Mouse (Mus musculus) MEL (cell line): Measurements from ENCODE around the gene Ndufa11.

ENCODE experiments used
- BHLHE40 ChIP-seq: IDR thresholded peaks from 2 replicates; pipeline ENCODE4 v1.6.1; 2012; ENCODE audit warnings: low read depth, mild to moderate bottlenecking, inconsistent platforms, low read length, improper control_type of control experiment, borderline replicate concordance
- CTCF ChIP-seq, 3 experiments: IDR thresholded peaks in 2 of 3; conservative IDR thresholded peaks in 1 of 3; 2 replicates each; pipeline ENCODE4 v1.5.1; 2011 to 2012; ENCODE audit warnings: low read length in 3 of 3, low read depth in 2 of 3, mild to moderate bottlenecking in 2 of 3, improper control_type of control experiment in 1 of 3, inconsistent platforms in 1 of 3, mixed read lengths in 1 of 3, moderate library complexity in 1 of 3; ENCODE audit not compliant: control insufficient read depth in 1 of 3, insufficient read depth in 1 of 3, poor library complexity in 1 of 3, severe bottlenecking in 1 of 3
- E2F4 ChIP-seq: IDR thresholded peaks from 2 replicates; pipeline ENCODE4 v1.6.1; 2011; ENCODE audit warnings: low read depth, low read length, improper control_type of control experiment, borderline replicate concordance
- ELF1 ChIP-seq: IDR thresholded peaks from 2 replicates; pipeline ENCODE4 v1.6.1; 2014; ENCODE audit warnings: low read depth, mild to moderate bottlenecking, inconsistent platforms, low read length, improper control_type of control experiment, moderate library complexity
- GABPA ChIP-seq: IDR thresholded peaks from 2 replicates; pipeline ENCODE4 v1.6.1; 2012; ENCODE audit warnings: low read depth, mild to moderate bottlenecking, inconsistent platforms, low read length, improper control_type of control experiment, moderate library complexity
- MXI1 ChIP-seq: IDR thresholded peaks from 2 replicates; pipeline ENCODE4 v1.6.1; 2011; ENCODE audit warnings: mild to moderate bottlenecking, low read depth, low read length, improper control_type of control experiment
- POLR2A ChIP-seq, 2 experiments: IDR thresholded peaks; 2 replicates each; pipeline ENCODE4 v1.6.1; 2011 to 2012; ENCODE audit warnings: low read length in 2 of 2, mild to moderate bottlenecking in 2 of 2, control low read depth in 1 of 2, improper control_type of control experiment in 1 of 2, low read depth in 1 of 2, moderate library complexity in 1 of 2; ENCODE audit not compliant: control insufficient read depth in 1 of 2, insufficient read depth in 1 of 2, poor library complexity in 1 of 2
- TBP ChIP-seq: IDR thresholded peaks from 2 replicates; pipeline ENCODE4 v1.8.0; 2011; ENCODE audit warnings: low read depth, low read length, improper control_type of control experiment
- UBTF ChIP-seq: IDR thresholded peaks from 2 replicates; pipeline ENCODE4 v1.6.1; 2012; ENCODE audit warnings: low read depth, mild to moderate bottlenecking, inconsistent platforms, low read length, improper control_type of control experiment, moderate library complexity, borderline replicate concordance; ENCODE audit not compliant: insufficient read depth
- ZKSCAN1 ChIP-seq: IDR thresholded peaks from 2 replicates; pipeline ENCODE4 v1.6.1; 2012; ENCODE audit warnings: low read depth, mild to moderate bottlenecking, inconsistent platforms, low read length, improper control_type of control experiment, moderate library complexity
- ZNF384 ChIP-seq: IDR thresholded peaks from 2 replicates; pipeline ENCODE4 v1.6.1; 2012; ENCODE audit warnings: low read depth, mild to moderate bottlenecking, inconsistent platforms, low read length, improper control_type of control experiment

GRCm38 (mm10) chr17:56693851-56694310 is 23.7 kb upstream of the Ndufa11 start:
- TF ChIP-seq GABPA (no peak), BHLHE40 (no peak), CTCF (IDR thresholded peaks at IDR 0.05 in 2 of 3, conservative IDR thresholded peaks at IDR 0.05 in 1 of 3; ENCODE audit: control insufficient read depth in 1 of 3, insufficient read depth in 1 of 3, low read depth in 2 of 3, low read length in 3 of 3, poor library complexity in 1 of 3, severe bottlenecking in 1 of 3) (peak in 1 of 3 experiments; percentile 22; a peak in 2 of 6 replicates), UBTF (no peak), MXI1 (peak; percentile 74), E2F4 (no peak), TBP (no peak), ZKSCAN1 (no peak), ELF1 (no peak), ZNF384 (no peak), POLR2A (IDR thresholded peaks at IDR 0.05; ENCODE audit: control insufficient read depth in 1 of 2, insufficient read depth in 1 of 2, low read depth in 1 of 2, low read length in 2 of 2, poor library complexity in 1 of 2) (no peak)
